Mouse (Mus musculus): ENCODE measurements around the gene Mocs3. TPM values are rescaled to one million over a fixed set of nuclear protein-coding genes. Genes with fewer than 3 reads are reported as not detected.

Gene Mocs3
- total RNA-seq, 2 experiments from 2014 or later: 17.5 to 21.3 TPM

DNA sequence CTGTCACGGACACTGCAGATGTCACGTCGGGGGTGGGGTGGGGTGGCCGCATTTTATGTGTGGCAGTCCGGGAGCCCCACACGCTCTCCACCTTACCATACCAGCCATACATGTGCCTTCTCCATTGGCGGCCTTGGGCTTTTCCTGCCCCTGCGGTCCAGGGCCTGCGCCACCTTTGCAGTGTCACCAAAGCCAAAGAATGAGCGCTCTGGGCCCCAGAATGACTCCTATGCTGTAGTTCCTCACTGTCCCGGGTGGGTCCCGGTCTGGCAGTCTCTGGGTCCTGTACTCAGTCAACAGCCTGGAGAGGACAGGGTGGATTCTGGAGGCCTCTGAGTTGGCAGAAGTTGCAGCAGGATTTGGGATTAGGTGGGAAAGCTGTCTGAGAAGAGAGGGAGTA lies 51.2 kb downstream of the Mocs3 start, which contains the start of gene Kcng1:
Kcng1 (minus strand) TSS at position 155 of the 400 bp plus-strand sequence.
- no peak for DNase-seq (ENCODE audit: low spot score in 2 of 2)
- intact Hi-C loops (cut with DNase I): no loop called here

Other genes with a start within 250 kb of the Mocs3 start
- gene Ripor3, start 220.0 kb upstream of the Mocs3 start, total RNA-seq (2021): 1 to 10 TPM in 1 of 2 experiments, under 1 TPM in 1; 0.32 to 1.7 TPM
- gene Pard6b, start 149.6 kb upstream of the Mocs3 start, total RNA-seq (2021): 1 to 10 TPM; 4.4 to 5.8 TPM
- gene Adnp, start 23.5 kb upstream of the Mocs3 start, total RNA-seq (2021): 10 to 100 TPM; 80.9 to 85.3 TPM
- gene Gm20716, start 258 bp upstream of the Mocs3 start, total RNA-seq (2021): 10 to 100 TPM; 25.8 to 37.3 TPM
- 10 to 100 TPM; 54.0 to 74.1 TPM for gene Dpm1, start within 50 bp of the Mocs3 start, total RNA-seq (2021)
- 10 to 100 TPM; 25.4 to 38.6 TPM for gene Kcng1, start 51.1 kb downstream of the Mocs3 start, total RNA-seq (2021)

All from left cerebral cortex, postnatal 36 days (tissue).